Mouse (Mus musculus) CD4-positive helper T cell, adult 2 months (primary cell): ENCODE data around the gene Rab23.

Source experiments
- DNase-seq: peaks from one replicate; pipeline ENCODE4 v3.0.0-alpha.2; 2012; ENCODE audit warnings: low read depth, missing footprints, low spot score

The Rab23 gene

DNA sequence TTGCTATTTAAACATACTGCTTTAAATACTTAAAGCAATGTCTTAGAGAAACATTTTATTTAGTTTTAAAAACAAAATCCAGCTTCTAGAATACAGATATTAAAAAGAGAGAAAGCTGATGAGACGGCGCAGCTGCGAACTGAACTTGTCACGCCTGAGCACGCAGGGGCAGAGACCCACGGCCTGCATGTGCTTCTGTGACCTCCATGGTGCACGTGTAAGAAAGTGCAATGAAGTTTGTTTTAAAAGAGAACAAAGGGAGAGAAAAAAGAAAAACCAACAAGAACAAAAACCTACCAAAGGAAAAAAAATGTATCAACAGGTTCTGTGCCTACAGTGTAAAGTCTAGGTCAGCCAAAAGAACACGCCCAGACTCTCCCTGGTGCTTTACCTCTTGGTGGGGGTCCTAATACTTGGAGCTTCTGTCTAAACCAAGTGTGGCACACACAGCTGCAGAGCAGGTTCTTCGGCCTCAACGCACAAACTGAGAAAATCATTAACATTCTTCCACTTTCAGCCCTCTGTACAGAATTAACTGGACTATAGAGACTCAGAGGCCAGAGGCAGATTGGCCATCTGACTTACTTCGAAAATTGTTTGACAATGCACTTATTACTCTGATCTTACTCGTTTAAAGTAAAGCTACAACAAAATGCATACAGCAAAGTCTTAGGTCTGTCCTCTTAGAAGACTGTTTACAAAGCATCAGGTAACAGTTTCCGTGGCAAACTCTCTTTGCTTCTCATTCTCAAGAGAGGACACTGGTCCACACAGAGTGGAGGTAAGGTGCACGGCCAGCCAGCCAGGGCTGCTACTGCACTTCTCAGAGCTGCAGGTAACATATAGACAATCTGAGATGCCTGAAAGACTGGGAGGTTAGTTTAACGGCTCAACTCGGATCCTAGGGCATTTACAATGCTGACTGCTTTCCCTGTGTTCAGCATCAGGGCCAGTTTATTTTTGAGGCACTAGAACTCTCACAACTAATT, 47.1 kb downstream of the Rab23 start:
- DNase-seq: no peak

DNA sequence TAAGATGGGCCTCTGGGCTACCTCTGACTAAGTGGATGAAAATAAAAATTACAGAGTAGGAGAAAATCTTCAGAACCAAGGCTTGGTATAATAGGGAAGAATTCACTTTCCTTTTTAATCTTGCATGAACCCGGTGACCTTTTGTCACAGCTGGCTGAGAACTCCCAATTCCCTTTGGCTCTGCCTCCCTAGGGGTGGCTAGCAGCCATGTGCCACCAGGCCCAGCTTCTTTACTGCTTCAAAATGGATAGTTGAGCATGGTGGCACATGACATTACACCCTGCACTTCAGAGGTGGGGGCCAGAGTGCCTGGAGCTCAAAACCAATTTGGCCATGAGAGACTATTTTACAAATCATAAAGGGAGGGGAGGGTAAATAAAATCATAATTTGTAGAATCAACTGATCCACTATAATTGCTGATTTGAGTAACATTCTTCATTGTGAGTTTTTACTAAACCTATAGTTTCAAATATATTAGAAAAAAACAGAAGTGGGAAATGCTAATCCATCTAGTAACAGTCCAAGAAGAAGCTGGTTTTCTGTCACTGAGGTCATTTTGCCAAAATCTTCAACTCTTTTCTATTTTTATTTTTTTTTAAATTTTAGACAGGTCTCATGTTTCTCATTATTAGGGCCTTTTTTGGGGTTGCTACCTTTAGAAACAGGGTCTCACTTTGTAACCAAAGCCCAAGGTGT, 48.6 kb downstream of the Rab23 start:
- DNase-seq: no peak

DNA sequence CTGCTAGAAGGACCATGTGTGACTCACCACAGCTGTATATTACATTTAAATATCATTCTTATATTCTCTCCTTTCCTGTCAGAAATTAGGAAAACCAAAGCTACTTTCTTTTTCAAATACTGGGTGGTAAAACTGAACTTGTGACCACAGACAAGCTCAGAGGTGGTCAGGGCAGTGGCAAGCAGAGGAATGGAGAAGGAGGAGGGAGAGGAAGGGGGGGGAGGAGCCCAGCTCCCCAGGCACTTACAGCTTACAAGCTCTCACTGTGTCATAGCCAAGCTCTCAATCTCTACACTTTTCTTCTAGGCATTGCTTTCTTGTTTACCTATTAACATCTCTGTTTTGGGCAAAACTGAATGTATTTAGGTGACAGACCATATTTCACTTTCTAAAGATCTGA, 49.1 kb downstream of the Rab23 start:
- no peak for DNase-seq

DNA sequence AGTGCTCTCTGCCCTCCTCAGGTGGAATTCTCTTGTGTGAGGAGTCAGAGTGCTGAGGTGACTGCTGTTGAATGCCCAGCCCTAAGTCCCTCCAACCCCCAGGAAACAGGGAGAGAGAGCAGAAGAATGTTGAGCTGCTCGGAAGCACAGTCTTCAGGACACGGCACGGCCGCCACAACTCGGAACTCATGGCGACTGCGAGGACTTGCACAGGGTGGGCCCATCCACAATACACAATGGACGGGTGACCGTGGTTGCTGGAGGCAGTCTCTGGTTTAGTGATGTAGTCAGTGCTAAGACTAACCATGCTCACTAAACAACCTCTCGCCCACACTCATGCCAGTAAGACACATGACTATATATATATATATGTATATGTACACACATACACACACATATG, 51.9 kb downstream of the Rab23 start:
- no peak for DNase-seq

DNA sequence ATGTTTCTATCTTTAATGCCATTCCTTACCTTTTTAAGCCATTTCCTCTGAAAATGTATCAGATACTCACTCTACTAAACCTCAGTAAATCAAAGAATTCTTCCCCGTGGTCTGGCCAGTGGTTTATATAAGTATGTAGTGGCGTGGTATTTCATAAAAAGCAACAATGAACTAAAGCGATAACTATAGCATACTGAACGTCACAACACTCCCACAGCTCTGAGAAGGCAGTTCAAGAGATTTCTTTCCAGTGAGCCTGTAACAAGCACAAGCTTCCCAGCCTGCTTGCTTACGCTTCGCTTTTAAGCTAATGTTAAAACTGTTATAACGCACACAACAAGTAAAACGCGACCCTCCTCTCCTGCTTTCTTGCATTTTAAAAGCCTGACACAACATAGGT, 52.4 kb downstream of the Rab23 start:
- no peak for DNase-seq

DNA sequence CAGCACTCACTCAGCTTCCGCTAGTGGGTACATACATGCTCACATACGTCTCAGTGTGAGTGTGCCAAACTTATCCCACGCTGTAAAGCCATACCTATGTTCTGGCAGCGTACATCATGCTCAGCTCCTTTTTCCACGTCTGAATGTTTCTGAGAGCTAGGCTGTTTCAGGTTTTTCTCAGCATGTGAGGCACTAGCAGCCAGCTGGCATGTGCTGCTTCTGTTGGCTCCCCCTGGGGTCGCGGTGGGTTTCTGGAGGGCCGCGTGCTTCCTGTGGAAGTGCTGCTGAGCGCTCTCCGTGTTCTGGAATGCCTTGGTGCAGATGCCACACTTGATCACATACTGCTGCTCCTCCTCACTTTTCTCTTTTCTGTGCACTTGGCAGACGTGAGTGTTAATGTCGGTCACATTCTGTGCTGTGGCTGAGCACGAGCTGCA, 56.5 kb downstream of the Rab23 start:
- DNase-seq: no peak

DNA sequence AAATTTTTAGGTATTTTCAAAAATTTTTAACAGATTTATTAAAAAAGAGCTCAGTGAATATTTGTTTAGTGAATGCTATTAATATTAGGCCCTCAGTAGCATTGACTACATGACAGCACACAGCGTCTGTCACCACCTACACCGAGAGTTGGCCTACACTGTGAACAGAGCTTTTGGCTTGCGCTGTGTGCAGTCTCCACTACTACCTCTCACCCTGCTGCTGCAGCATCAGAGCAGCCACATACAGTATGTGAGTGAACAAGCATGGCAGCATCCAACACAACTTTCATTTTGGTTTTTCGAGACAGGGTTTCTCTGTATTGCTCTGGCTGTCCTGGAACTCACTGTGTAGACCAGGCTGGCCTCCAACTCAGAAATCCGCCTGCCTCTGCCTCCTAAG, 64.9 kb downstream of the Rab23 start:
- no peak for DNase-seq

DNA sequence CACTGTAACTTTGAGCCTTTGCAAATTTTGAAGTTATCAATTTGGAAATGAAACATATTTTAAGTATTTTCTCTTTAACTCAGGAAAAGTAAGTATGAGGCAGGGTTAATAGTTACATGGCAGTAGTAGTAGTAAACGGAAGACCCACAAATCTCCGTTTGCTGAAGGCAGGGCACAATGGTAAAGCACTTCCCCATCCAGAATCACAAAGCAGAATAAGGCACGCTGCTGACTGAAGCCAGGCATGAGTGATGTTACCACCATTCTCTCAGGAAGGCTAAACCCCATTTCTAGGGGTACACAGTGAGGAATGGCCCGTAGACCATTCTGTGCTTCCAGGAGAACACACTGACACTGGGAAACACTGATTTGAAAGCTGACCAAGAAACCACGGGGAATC, 68.4 kb downstream of the Rab23 start:
- no peak for DNase-seq

DNA sequence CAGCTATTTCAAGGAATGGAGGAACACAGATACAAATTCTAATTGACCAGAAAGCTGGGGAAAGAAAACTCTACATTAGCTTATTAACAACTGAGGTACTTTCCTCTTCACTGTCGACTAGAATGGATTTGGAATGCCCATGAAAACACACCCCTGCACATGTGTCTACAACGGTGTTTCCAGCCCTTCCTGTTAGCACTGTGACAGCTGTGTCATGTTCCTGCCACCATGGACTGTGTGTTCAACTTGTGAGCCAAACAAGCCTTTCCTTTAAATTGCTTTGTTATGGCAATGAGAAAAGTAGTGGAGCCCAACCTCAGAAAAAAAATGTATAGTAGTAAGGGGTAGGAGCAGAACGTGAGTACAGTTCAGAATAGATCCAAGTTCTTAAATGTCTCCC, 68.8 kb downstream of the Rab23 start:
- DNase-seq: no peak
